Mouse (Mus musculus) MEL (cell line): ENCODE measurements around the gene Brca2. TPM values are rescaled to one million over a fixed set of nuclear protein-coding genes. Genes with fewer than 3 reads are reported as not detected.

Source experiments
- DNase-seq: peaks from one replicate; pipeline ENCODE4 v3.0.0; 2011; ENCODE audit warnings: low read depth, low spot score
- H3K27ac ChIP-seq: 2 replicates; pipeline ENCODE4 v1.5.1; 2012; ENCODE audit warnings: low read depth, mild to moderate bottlenecking, control low read depth, low read length, moderate library complexity; ENCODE audit not compliant: control insufficient read depth
- H3K27me3 ChIP-seq, 2 experiments: fragments of 150-350 bp in 1 of 2; sonication (generic) in 1 of 2; 2 replicates each; pipeline ENCODE4 v1.6.1; 2012; ENCODE audit warnings: low read length in 2 of 2, mild to moderate bottlenecking in 2 of 2, improper control_type of control experiment in 1 of 2, moderate library complexity in 1 of 2; ENCODE audit not compliant: insufficient read depth in 2 of 2, control insufficient read depth in 1 of 2
- H3K36me3 ChIP-seq, 2 experiments: 2 replicates each; pipeline ENCODE4 v1.6.1; 2012 to 2014; ENCODE audit warnings: low read length in 2 of 2, improper control_type of control experiment in 1 of 2, inconsistent platforms in 1 of 2, mild to moderate bottlenecking in 1 of 2; ENCODE audit not compliant: insufficient read depth in 2 of 2, control insufficient read depth in 1 of 2
- H3K4me1 ChIP-seq, 2 experiments: fragments of 150-350 bp in 1 of 2; sonication (generic) in 1 of 2; 2 replicates each; pipeline ENCODE4 v1.6.1; 2012; ENCODE audit warnings: low read length in 2 of 2, improper control_type of control experiment in 1 of 2, mild to moderate bottlenecking in 1 of 2; ENCODE audit not compliant: insufficient read depth in 2 of 2, control insufficient read depth in 1 of 2
- H3K4me3 ChIP-seq, 2 experiments: fragments of 150-350 bp in 1 of 2; sonication (generic) in 1 of 2; 2 replicates each; pipeline ENCODE4 v1.5.1; 2012; ENCODE audit warnings: low read depth in 2 of 2, low read length in 2 of 2, mild to moderate bottlenecking in 2 of 2, moderate library complexity in 2 of 2, control low read depth in 1 of 2, improper control_type of control experiment in 1 of 2; ENCODE audit not compliant: control insufficient read depth in 1 of 2, insufficient read depth in 1 of 2
- H3K79me2 ChIP-seq: 2 replicates; pipeline ENCODE4 v1.6.1; 2012; ENCODE audit warnings: mild to moderate bottlenecking, low read length, moderate library complexity; ENCODE audit not compliant: control insufficient read depth, poor library complexity, insufficient read depth
- H3K9ac ChIP-seq: 2 replicates; pipeline ENCODE4 v1.6.1; 2012; ENCODE audit warnings: low read depth, mild to moderate bottlenecking, control low read depth, low read length, moderate library complexity; ENCODE audit not compliant: control insufficient read depth, poor library complexity, severe bottlenecking
- H3K9me3 ChIP-seq: fragments of 150-350 bp; sonication (generic); replicated peaks from 2 replicates; pipeline ENCODE4 v1.6.1; 2012; ENCODE audit warnings: mild to moderate bottlenecking, low read length, improper control_type of control experiment, moderate library complexity; ENCODE audit not compliant: insufficient read depth
- BHLHE40 ChIP-seq: IDR thresholded peaks from 2 replicates; pipeline ENCODE4 v1.6.1; 2012; ENCODE audit warnings: low read depth, mild to moderate bottlenecking, inconsistent platforms, low read length, improper control_type of control experiment, borderline replicate concordance
- CHD2 ChIP-seq: IDR thresholded peaks from 2 replicates; pipeline ENCODE4 v1.6.1; 2011; ENCODE audit warnings: low read length, improper control_type of control experiment
- EP300 ChIP-seq, 2 experiments: IDR thresholded peaks; 2 replicates each; pipeline ENCODE4 v1.6.1; 2011; ENCODE audit warnings: improper control_type of control experiment in 2 of 2, low read length in 2 of 2, low read depth in 1 of 2, mild to moderate bottlenecking in 1 of 2
- ETS1 ChIP-seq: IDR thresholded peaks from 2 replicates; pipeline ENCODE4 v1.6.1; 2012; ENCODE audit warnings: low read depth, mild to moderate bottlenecking, inconsistent platforms, low read length, improper control_type of control experiment, moderate library complexity
- GATA1 ChIP-seq: IDR thresholded peaks from 2 replicates; pipeline ENCODE4 v1.6.1; 2011; ENCODE audit warnings: low read depth, low read length, improper control_type of control experiment
- HCFC1 ChIP-seq: IDR thresholded peaks from 2 replicates; pipeline ENCODE4 v1.6.1; 2012; ENCODE audit warnings: low read depth, mild to moderate bottlenecking, inconsistent platforms, low read length, improper control_type of control experiment, moderate library complexity
- MAFK ChIP-seq: IDR thresholded peaks from 2 replicates; pipeline ENCODE4 v1.6.1; 2011; ENCODE audit warnings: low read depth, mild to moderate bottlenecking, low read length, improper control_type of control experiment, borderline replicate concordance
- MAX ChIP-seq: IDR thresholded peaks from 2 replicates; pipeline ENCODE4 v1.6.1; 2011; ENCODE audit warnings: low read length, improper control_type of control experiment
- MXI1 ChIP-seq: IDR thresholded peaks from 2 replicates; pipeline ENCODE4 v1.6.1; 2011; ENCODE audit warnings: mild to moderate bottlenecking, low read depth, low read length, improper control_type of control experiment
- MYB ChIP-seq: IDR thresholded peaks from 2 replicates; pipeline ENCODE4 v1.6.1; 2011; ENCODE audit warnings: mild to moderate bottlenecking, low read depth, low read length, improper control_type of control experiment
- MYC ChIP-seq: IDR thresholded peaks from 2 replicates; pipeline ENCODE4 v1.6.1; 2011; ENCODE audit warnings: low read depth, mild to moderate bottlenecking, low read length, improper control_type of control experiment, moderate library complexity
- NELFE ChIP-seq: IDR thresholded peaks from 2 replicates; pipeline ENCODE4 v1.6.1; 2011; ENCODE audit warnings: low read depth, low read length, improper control_type of control experiment
- NRF1 ChIP-seq: IDR thresholded peaks from 2 replicates; pipeline ENCODE4 v1.6.1; 2014; ENCODE audit warnings: low read depth, mild to moderate bottlenecking, inconsistent platforms, low read length, improper control_type of control experiment, moderate library complexity; ENCODE audit not compliant: poor library complexity, insufficient read depth, severe bottlenecking
- POLR2A ChIP-seq, 2 experiments: IDR thresholded peaks; 2 replicates each; pipeline ENCODE4 v1.6.1; 2011 to 2012; ENCODE audit warnings: low read length in 2 of 2, mild to moderate bottlenecking in 2 of 2, control low read depth in 1 of 2, improper control_type of control experiment in 1 of 2, low read depth in 1 of 2, moderate library complexity in 1 of 2; ENCODE audit not compliant: control insufficient read depth in 1 of 2, insufficient read depth in 1 of 2, poor library complexity in 1 of 2
- POLR2AphosphoS2 ChIP-seq: IDR thresholded peaks from 2 replicates; pipeline ENCODE4 v1.6.1; 2011; ENCODE audit warnings: low read length, improper control_type of control experiment
- RCOR1 ChIP-seq: IDR thresholded peaks from 2 replicates; pipeline ENCODE4 v1.6.1; 2012; ENCODE audit warnings: low read depth, mild to moderate bottlenecking, inconsistent platforms, low read length, improper control_type of control experiment
- SIN3A ChIP-seq: IDR thresholded peaks from 2 replicates; pipeline ENCODE4 v1.6.1; 2012; ENCODE audit warnings: low read length, improper control_type of control experiment, inconsistent platforms
- TBP ChIP-seq: IDR thresholded peaks from 2 replicates; pipeline ENCODE4 v1.8.0; 2011; ENCODE audit warnings: low read depth, low read length, improper control_type of control experiment
- TCF12 ChIP-seq: IDR thresholded peaks from 2 replicates; pipeline ENCODE4 v1.6.1; 2014; ENCODE audit warnings: low read depth, mild to moderate bottlenecking, inconsistent platforms, low read length, improper control_type of control experiment, moderate library complexity
- USF1 ChIP-seq: IDR thresholded peaks from 2 replicates; pipeline ENCODE4 v1.6.1; 2014; ENCODE audit warnings: low read depth, mild to moderate bottlenecking, inconsistent platforms, low read length, improper control_type of control experiment, moderate library complexity
- USF2 ChIP-seq, 2 experiments: IDR thresholded peaks; 2 replicates each; pipeline ENCODE4 v1.6.1; 2011 to 2012; ENCODE audit warnings: improper control_type of control experiment in 2 of 2, low read length in 2 of 2, borderline replicate concordance in 1 of 2, inconsistent platforms in 1 of 2, low read depth in 1 of 2, mild to moderate bottlenecking in 1 of 2; ENCODE audit not compliant: insufficient read depth in 1 of 2
- ZNF384 ChIP-seq: IDR thresholded peaks from 2 replicates; pipeline ENCODE4 v1.6.1; 2012; ENCODE audit warnings: low read depth, mild to moderate bottlenecking, inconsistent platforms, low read length, improper control_type of control experiment
- polyA plus RNA-seq, 2 experiments: library from polyadenylated mRNA; stranded (reverse) in 1 of 2; unstranded in 1 of 2; fragments of >175 nt in 1 of 2; fragments of >200 nt in 1 of 2; gene quantifications; 2 replicates each; pipeline versions ENCODE4 v1.2.1 to v1.2.4; 2012; ENCODE audit warnings: low replicate concordance in 2 of 2, low read depth in 1 of 2; ENCODE audit not compliant: insufficient read length in 2 of 2, insufficient read depth in 1 of 2, missing spikeins in 1 of 2
- total RNA-seq: library from RNA; depleted of rRNA; stranded (reverse); fragments of 300-350 nt; gene quantifications from 2 replicates; pipeline ENCODE4 v1.2.3, GENCODE M21; 2012

Gene Brca2
- total and polyA plus RNA-seq, 3 experiments, result 29.8 to 239 (median 53.4) TPM

- Histone ChIP-seq H3K79me2 (peaks cover 10% of the 10 kb centered on the region; the same call in 1 of the 2 replicates), H3K36me3 (peaks cover 0 to 19% of the 10 kb centered on the region in 2 experiments; a peak in 2 of 4 replicates), H3K4me1 (peaks cover 14 to 16% of the 10 kb centered on the region in 2 experiments), H3K27me3 (no peaks in the 10 kb centered on the region), H3K9ac (peak overlapping the region; percentile 59), H3K27ac (peak overlapping the region; percentile 40), H3K9me3 (no peaks in the 10 kb centered on the region), H3K4me3 (peak overlapping the region; percentile 45 to 61)
- peak; percentile 29; the same call in 1 of the 2 replicates for TF ChIP-seq TCF12
- peak; percentile 61; the same call in 1 of the 2 replicates for TF ChIP-seq CHD2
- peak; percentile 87 for TF ChIP-seq MXI1
- peak; percentile 82 for TF ChIP-seq BHLHE40
- peak; percentile 95 for TF ChIP-seq MAX
- peak; percentile 91 for TF ChIP-seq MYC
- TF ChIP-seq POLR2AphosphoS2, result no peak
- peak in 1 of 2 experiments; percentile 29; a peak in 2 of 4 replicates for TF ChIP-seq EP300 (IDR thresholded peaks at IDR 0.05; ENCODE audit: low read depth in 1 of 2, low read length in 2 of 2)
- peak; percentile 38; the same call in 1 of the 2 replicates for TF ChIP-seq NELFE
- TF ChIP-seq USF2 (IDR thresholded peaks at IDR 0.05; ENCODE audit: borderline replicate concordance in 1 of 2, insufficient read depth in 1 of 2, low read depth in 1 of 2, low read length in 2 of 2), result peak in 1 of 2 experiments; percentile 69; a peak in 2 of 4 replicates
- TF ChIP-seq GATA1, result peak; percentile 75
- TF ChIP-seq NRF1, result no peak
- no peak for TF ChIP-seq MYB
- TF ChIP-seq TBP, result 0 out of 2 replicates have a peak, but pooled peaks have one; percentile 25
- TF ChIP-seq POLR2A (IDR thresholded peaks at IDR 0.05; ENCODE audit: control insufficient read depth in 1 of 2, insufficient read depth in 1 of 2, low read depth in 1 of 2, low read length in 2 of 2, poor library complexity in 1 of 2), result peak in 1 of 2 experiments; percentile 43; a peak in 2 of 4 replicates
- TF ChIP-seq ETS1, result 0 out of 2 replicates have a peak, but pooled peaks have one; percentile 46
- TF ChIP-seq MAFK, result no peak
- peak; percentile 46; the same call in 1 of the 2 replicates for TF ChIP-seq HCFC1
- TF ChIP-seq ZNF384, result no peak
- TF ChIP-seq SIN3A, result peak; percentile 57; the same call in 1 of the 2 replicates
- peak; percentile 68; the same call in 1 of the 2 replicates for TF ChIP-seq RCOR1
- TF ChIP-seq USF1, result peak; percentile 95
- peak; percentile 70 for DNase-seq
These were observed 76.0 kb downstream of the Brca2 start for GRCm38 (mm10) chr5:150598202-150599119.
